Mouse (Mus musculus) spleen, adult 2 months (tissue): ENCODE data around the gene Dennd4a. TPM values are rescaled to one million over a fixed set of nuclear protein-coding genes. Genes with fewer than 3 reads are reported as not detected.

Experiments used
- DNase-seq, 2 experiments: peaks; one replicate each; pipeline versions ENCODE4 v3.0.0 to v3.0.0-alpha.2; 2012 to 2021; ENCODE audit warnings: low spot score in 2 of 2, low read depth in 1 of 2
- H3K27ac ChIP-seq: fragments of 200-500 bp; 2 replicates; pipeline ENCODE4 v1.5.1; 2012; ENCODE audit warnings: low read length, inconsistent platforms; ENCODE audit not compliant: insufficient read depth
- H3K27me3 ChIP-seq: fragments of 200-500 bp; 2 replicates; pipeline ENCODE4 v1.6.1; 2012; ENCODE audit warnings: mild to moderate bottlenecking, moderate library complexity, low read length, inconsistent platforms; ENCODE audit not compliant: control insufficient read depth, insufficient read depth
- H3K36me3 ChIP-seq: fragments of 200-500 bp; 2 replicates; pipeline ENCODE4 v1.6.1; 2012; ENCODE audit warnings: mild to moderate bottlenecking, low read length, inconsistent platforms; ENCODE audit not compliant: control insufficient read depth, insufficient read depth
- H3K4me1 ChIP-seq: fragments of 200-500 bp; 2 replicates; pipeline ENCODE4 v1.6.1; 2011; ENCODE audit warnings: inconsistent platforms; ENCODE audit not compliant: control insufficient read depth, insufficient read depth, insufficient read length
- H3K4me3 ChIP-seq: fragments of 200-500 bp; 2 replicates; pipeline ENCODE4 v1.5.1; 2011; ENCODE audit warnings: mild to moderate bottlenecking, inconsistent platforms; ENCODE audit not compliant: insufficient read depth, insufficient read length; ENCODE audit errors: extremely low read depth
- CTCF ChIP-seq: fragments of 200-500 bp; IDR thresholded peaks from 2 replicates; pipeline ENCODE4 v1.5.1; 2011; ENCODE audit warnings: mild to moderate bottlenecking, inconsistent platforms; ENCODE audit not compliant: insufficient read depth, insufficient read length, insufficient replicate concordance; ENCODE audit errors: extremely low read depth
- POLR2A ChIP-seq: fragments of 200-500 bp; IDR thresholded peaks from 2 replicates; pipeline ENCODE4 v1.6.1; 2011; ENCODE audit warnings: low read depth, low read length, inconsistent platforms
- WGBS: fragments of 180-500 bp; shearing (Covaris S2); methylation state at CpG from one replicate; pipeline ENCODE4 v1.1.7; 2018; 5-methylcytosine and 5-hydroxymethylcytosine counted together
- polyA plus RNA-seq: library from polyadenylated mRNA; depleted of rRNA; stranded (reverse); fragments of >200 nt; gene quantifications from 2 replicates; pipeline ENCODE4 v1.2.3, GENCODE M21; 2012

Dennd4a gene
- polyA plus RNA-seq, 1 experiment = 25.9 TPM

- Histone ChIP-seq H3K27me3 (no peaks in the 10 kb centered on the region), H3K4me3 (no peak overlapping the region), H3K27ac (no peak overlapping the region), H3K36me3 (peaks cover 46% of the 10 kb centered on the region), H3K4me1 (no peaks in the 10 kb centered on the region)
- TF ChIP-seq CTCF (no peak), POLR2A (no peak)
- DNase-seq = no peak
- whole genome bisulfite sequencing = 98% methylated on average over 3 of the region's 3 CpGs
These were observed 96.3 kb downstream of the Dennd4a start for GRCm38 (mm10) chr9:64907441-64907840.

DNA sequence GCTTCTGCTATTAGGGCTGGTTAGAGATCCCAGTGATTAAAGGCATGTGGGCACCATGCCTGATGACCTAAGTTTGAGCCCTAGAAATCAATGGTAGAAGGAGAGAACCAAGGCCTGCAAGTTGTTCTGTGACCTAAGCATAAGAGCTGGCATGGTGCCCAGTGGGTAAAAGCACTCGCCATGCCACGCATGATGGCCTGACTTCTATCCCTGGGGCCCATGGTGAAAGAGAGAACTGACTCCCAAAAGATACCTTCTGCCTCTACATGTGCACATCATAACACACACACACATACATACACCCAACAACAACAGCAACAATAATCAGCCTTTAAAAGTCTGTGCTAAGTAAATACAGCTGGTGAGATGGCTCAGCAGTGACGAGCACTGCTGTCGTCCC is 102.3 kb downstream of the Dennd4a start:
- TF ChIP-seq POLR2A = no peak
- no peak for TF ChIP-seq CTCF
- DNase-seq = no peak
- H3K4me3 ChIP-seq = no peak overlapping the region
- H3K4me1 ChIP-seq = peaks cover 2% of the 10 kb centered on the region; the same call in 1 of the 2 replicates
- peaks cover 40% of the 10 kb centered on the region for H3K36me3 ChIP-seq
- no peaks in the 10 kb centered on the region; the same call in 1 of the 2 replicates for H3K27me3 ChIP-seq
- no peak overlapping the region for H3K27ac ChIP-seq
- WGBS = 95% methylated on average over 4 of the region's 4 CpGs

- Histone ChIP-seq H3K4me3 (no peak overlapping the region), H3K4me1 (peaks cover 2% of the 10 kb centered on the region; the same call in 1 of the 2 replicates), H3K36me3 (peaks cover 42% of the 10 kb centered on the region), H3K27me3 (no peaks in the 10 kb centered on the region; the same call in 1 of the 2 replicates), H3K27ac (no peak overlapping the region)
- TF ChIP-seq CTCF = no peak
- no peak for DNase-seq
- WGBS = 93% methylated on average over 2 of the region's 2 CpGs
These were observed 102.8 kb downstream of the Dennd4a start for GRCm38 (mm10) chr9:64913973-64914372.

GRCm38 (mm10) chr9:64914629-64915028 is 103.5 kb downstream of the Dennd4a start:
- Histone ChIP-seq H3K4me1 (peaks cover 2% of the 10 kb centered on the region; the same call in 1 of the 2 replicates), H3K36me3 (peaks cover 40% of the 10 kb centered on the region), H3K27me3 (no peaks in the 10 kb centered on the region; the same call in 1 of the 2 replicates), H3K27ac (peak overlapping the region; percentile 45; the same call in 1 of the 2 replicates), H3K4me3 (no peak overlapping the region)
- DNase-seq = peak in 1 of 2 experiments; percentile 21
- TF ChIP-seq POLR2A (no peak), CTCF (no peak)
- WGBS = 10% methylated on average over 4 of the region's 4 CpGs

- DNase-seq = peak in 1 of 2 experiments; percentile 29
These were observed 107.4 kb downstream of the Dennd4a start for GRCm38 (mm10) chr9:64918560-64918959.

GRCm38 (mm10) chr9:64925771-64926170 is 114.6 kb downstream of the Dennd4a start:
- 0 out of 2 replicates have a peak, but pooled peaks cover 2% of the 10 kb centered on the region for H3K4me1 ChIP-seq
- no peak for DNase-seq
- H3K4me3 ChIP-seq = no peak overlapping the region
- peaks cover 3% of the 10 kb centered on the region for H3K36me3 ChIP-seq
- H3K27ac ChIP-seq = no peak overlapping the region
- no peaks in the 10 kb centered on the region for H3K27me3 ChIP-seq
- 36% methylated on average over 5 of the region's 5 CpGs for WGBS
- TF ChIP-seq CTCF (no peak), POLR2A (no peak)

More at GRCm38 (mm10) chr9:64918560-64918959, 107.4 kb downstream of the Dennd4a start:
- WGBS = 73% methylated on average over 16 of the region's 16 CpGs
- Histone ChIP-seq H3K4me3 (peak overlapping the region; percentile 31), H3K4me1 (peaks cover 2% of the 10 kb centered on the region; the same call in 1 of the 2 replicates), H3K27ac (peak overlapping the region; percentile 27), H3K36me3 (peaks cover 21% of the 10 kb centered on the region), H3K27me3 (no peaks in the 10 kb centered on the region; the same call in 1 of the 2 replicates)
- TF ChIP-seq CTCF (no peak), POLR2A (no peak)

DNA sequence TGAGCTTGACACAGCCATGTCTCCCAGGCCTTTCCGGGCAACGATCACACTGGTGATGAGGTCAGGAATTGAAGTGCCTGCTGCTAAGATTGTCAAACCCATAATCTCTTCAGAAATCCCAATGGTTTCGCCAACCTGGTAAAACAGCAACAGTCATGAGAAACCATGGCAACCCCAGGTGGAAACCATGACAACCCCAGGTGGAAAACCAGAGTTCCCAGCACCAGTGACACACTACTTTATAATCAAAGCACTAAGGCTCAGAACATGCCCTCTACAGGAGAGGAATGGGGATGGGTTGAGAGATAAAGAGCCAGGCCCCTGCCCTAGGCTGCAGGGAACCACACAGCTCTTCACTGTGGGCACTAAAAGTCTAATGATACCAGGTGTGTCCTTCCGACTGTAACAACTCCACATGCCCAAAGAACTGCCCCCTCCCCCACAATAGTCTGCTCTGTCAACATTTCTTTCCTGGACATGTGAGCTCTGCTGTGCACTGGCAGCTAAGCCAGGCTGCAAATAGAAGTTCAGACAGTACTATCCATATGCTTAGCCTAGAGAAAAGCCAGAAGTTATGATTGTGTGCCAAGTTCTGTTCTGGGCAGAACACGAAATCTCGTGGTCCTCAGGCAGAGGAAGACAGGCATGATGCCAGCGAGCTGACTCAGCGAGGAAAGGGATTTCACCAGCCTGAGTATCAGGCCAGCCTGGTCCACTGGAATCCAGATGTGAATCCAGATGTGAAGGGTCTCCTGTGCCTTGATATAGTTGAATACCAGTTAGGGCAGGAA is 115.3 kb downstream of the Dennd4a start:
- Histone ChIP-seq H3K27ac (no peak overlapping the region), H3K36me3 (peaks cover 2% of the 10 kb centered on the region; the same call in 1 of the 2 replicates), H3K4me3 (no peak overlapping the region), H3K27me3 (no peaks in the 10 kb centered on the region), H3K4me1 (0 out of 2 replicates have a peak, but pooled peaks cover 2% of the 10 kb centered on the region)
- no peak for DNase-seq
- WGBS = 64% methylated on average over 8 of the region's 8 CpGs
- TF ChIP-seq CTCF (no peak), POLR2A (no peak)
